Mouse (Mus musculus): Measurements from ENCODE around the gene Mettl17. TPM values are rescaled to one million over a fixed set of nuclear protein-coding genes. Genes with fewer than 3 reads are reported as not detected.

Gene Mettl17
- polyA plus RNA-seq, 1 experiment from 2014 or later, result 62.9 TPM

- Histone ChIP-seq H3K4me3 (no peak overlapping the region), H3K9me3 (replicated peaks) (no peaks in the 10 kb centered on the region), H3K4me2 (replicated peaks) (no peak overlapping the region), H3K27ac (no peak overlapping the region), H3K36me3 (no peaks in the 10 kb centered on the region), H3K4me1 (peaks cover 6% of the 10 kb centered on the region), H3K27me3 (no peaks in the 10 kb centered on the region), H3K9ac (no peak overlapping the region)
- ATAC-seq (ENCODE audit: low FRiP score), result no peak
- 56% methylated on average over 9 of the region's 9 CpGs for WGBS
Measured at GRCm38 (mm10) chr14:51941577-51941976, 56.9 kb downstream of the Mettl17 start.

- no peak overlapping the region for H3K9ac ChIP-seq
- no peaks in the 10 kb centered on the region for H3K9me3 ChIP-seq (replicated peaks)
- no peaks in the 10 kb centered on the region for H3K27me3 ChIP-seq
- ATAC-seq (ENCODE audit: low FRiP score), result no peak
- H3K4me2 ChIP-seq (replicated peaks), result no peak overlapping the region
- H3K27ac ChIP-seq, result no peak overlapping the region
- H3K4me3 ChIP-seq, result no peak overlapping the region
- no peaks in the 10 kb centered on the region for H3K36me3 ChIP-seq
- peaks cover 6% of the 10 kb centered on the region for H3K4me1 ChIP-seq
- 65% methylated on average over 7 of the region's 7 CpGs for WGBS
Measured at GRCm38 (mm10) chr14:51942236-51942635, 57.6 kb downstream of the Mettl17 start.

Small RNA genes lying within 50 kb of the gene (microRNA-seq; reads per million reads assigned to microRNA genes)
- gene Gm27375, result not detected

Other genes starting within 250 kb of the Mettl17 start
- not detected in 2 replicates for gene Gm4181, start 249.2 kb upstream of the Mettl17 start, polyA plus RNA-seq (2016; fragmentation: Nextera tagmentation; extraction: Ambion mirVana)
- gene Gm17079, start 189.4 kb upstream of the Mettl17 start, polyA plus RNA-seq (2016; fragmentation: Nextera tagmentation; extraction: Ambion mirVana), result not detected in 2 replicates
- not detected in 2 replicates for gene Gm5800, start 167.7 kb upstream of the Mettl17 start, polyA plus RNA-seq (2016; fragmentation: Nextera tagmentation; extraction: Ambion mirVana)
- not detected in 2 replicates for gene Ang4, start 111.3 kb upstream of the Mettl17 start, polyA plus RNA-seq (2016; fragmentation: Nextera tagmentation; extraction: Ambion mirVana)
- not detected in 2 replicates for gene AY358078, start 84.8 kb upstream of the Mettl17 start, polyA plus RNA-seq (2016; fragmentation: Nextera tagmentation; extraction: Ambion mirVana)
- not detected in 2 replicates for gene Ear6, start 31.1 kb upstream of the Mettl17 start, polyA plus RNA-seq (2016; fragmentation: Nextera tagmentation; extraction: Ambion mirVana)
- gene Slc39a2, start 8.0 kb downstream of the Mettl17 start, polyA plus RNA-seq (2016; fragmentation: Nextera tagmentation; extraction: Ambion mirVana), result 0.89 and 1.4 TPM in 2 replicates
- gene Ndrg2, start 29.3 kb downstream of the Mettl17 start, polyA plus RNA-seq (2016; fragmentation: Nextera tagmentation; extraction: Ambion mirVana), result 34.2 and 39.1 TPM in 2 replicates
- not detected in 2 replicates for gene Tppp2, start 33.6 kb downstream of the Mettl17 start, polyA plus RNA-seq (2016; fragmentation: Nextera tagmentation; extraction: Ambion mirVana)
- not detected in 2 replicates for gene Rnase13, start 37.9 kb downstream of the Mettl17 start, polyA plus RNA-seq (2016; fragmentation: Nextera tagmentation; extraction: Ambion mirVana)
- 126 and 133 TPM in 2 replicates for gene Arhgef40, start 99.9 kb downstream of the Mettl17 start, polyA plus RNA-seq (2016; fragmentation: Nextera tagmentation; extraction: Ambion mirVana)
- gene Tmem253, start 130.8 kb downstream of the Mettl17 start, polyA plus RNA-seq (2016; fragmentation: Nextera tagmentation; extraction: Ambion mirVana), result 0.59 and 1.6 TPM in 2 replicates
- 64.4 and 71.7 TPM in 2 replicates for gene Zfp219, start 135.9 kb downstream of the Mettl17 start, polyA plus RNA-seq (2016; fragmentation: Nextera tagmentation; extraction: Ambion mirVana)
- not detected in 2 replicates for gene Olfr221, start 157.6 kb downstream of the Mettl17 start, polyA plus RNA-seq (2016; fragmentation: Nextera tagmentation; extraction: Ambion mirVana)
- gene Hnrnpc, start 219.2 kb downstream of the Mettl17 start, polyA plus RNA-seq (2016; fragmentation: Nextera tagmentation; extraction: Ambion mirVana), result 726 and 727 TPM in 2 replicates
- gene Rpgrip1, start 225.9 kb downstream of the Mettl17 start, polyA plus RNA-seq (2016; fragmentation: Nextera tagmentation; extraction: Ambion mirVana), result 53.6 and 58.4 TPM in 2 replicates

All from hindbrain, embryonic 12.5 days (tissue).